Mouse (Mus musculus) spleen, adult 2 months (tissue): ENCODE measurements around the gene Lrrc8b. TPM values are rescaled to one million over a fixed set of nuclear protein-coding genes. Genes with fewer than 3 reads are reported as not detected.
A peak's percentile ranks its signal among the peaks of the same experiment; 100 is the strongest.

Experiments used
- DNase-seq, 2 experiments: peaks; one replicate each; pipeline versions ENCODE4 v3.0.0 to v3.0.0-alpha.2; 2012 to 2021; ENCODE audit warnings: low spot score in 2 of 2, low read depth in 1 of 2
- H3K27ac ChIP-seq: fragments of 200-500 bp; 2 replicates; pipeline ENCODE4 v1.5.1; 2012; ENCODE audit warnings: low read length, inconsistent platforms; ENCODE audit not compliant: insufficient read depth
- H3K27me3 ChIP-seq: fragments of 200-500 bp; 2 replicates; pipeline ENCODE4 v1.6.1; 2012; ENCODE audit warnings: mild to moderate bottlenecking, moderate library complexity, low read length, inconsistent platforms; ENCODE audit not compliant: control insufficient read depth, insufficient read depth
- H3K36me3 ChIP-seq: fragments of 200-500 bp; 2 replicates; pipeline ENCODE4 v1.6.1; 2012; ENCODE audit warnings: mild to moderate bottlenecking, low read length, inconsistent platforms; ENCODE audit not compliant: control insufficient read depth, insufficient read depth
- H3K4me1 ChIP-seq: fragments of 200-500 bp; 2 replicates; pipeline ENCODE4 v1.6.1; 2011; ENCODE audit warnings: inconsistent platforms; ENCODE audit not compliant: control insufficient read depth, insufficient read depth, insufficient read length
- H3K4me3 ChIP-seq: fragments of 200-500 bp; 2 replicates; pipeline ENCODE4 v1.5.1; 2011; ENCODE audit warnings: mild to moderate bottlenecking, inconsistent platforms; ENCODE audit not compliant: insufficient read depth, insufficient read length; ENCODE audit errors: extremely low read depth
- CTCF ChIP-seq: fragments of 200-500 bp; IDR thresholded peaks from 2 replicates; pipeline ENCODE4 v1.5.1; 2011; ENCODE audit warnings: mild to moderate bottlenecking, inconsistent platforms; ENCODE audit not compliant: insufficient read depth, insufficient read length, insufficient replicate concordance; ENCODE audit errors: extremely low read depth
- POLR2A ChIP-seq: fragments of 200-500 bp; IDR thresholded peaks from 2 replicates; pipeline ENCODE4 v1.6.1; 2011; ENCODE audit warnings: low read depth, low read length, inconsistent platforms
- WGBS: fragments of 180-500 bp; shearing (Covaris S2); methylation state at CpG from one replicate; pipeline ENCODE4 v1.1.7; 2018; 5-methylcytosine and 5-hydroxymethylcytosine counted together
- polyA plus RNA-seq: library from polyadenylated mRNA; depleted of rRNA; stranded (reverse); fragments of >200 nt; gene quantifications from 2 replicates; pipeline ENCODE4 v1.2.3, GENCODE M21; 2012

Lrrc8b gene
- polyA plus RNA-seq, 1 experiment, result 3.0 TPM

DNA sequence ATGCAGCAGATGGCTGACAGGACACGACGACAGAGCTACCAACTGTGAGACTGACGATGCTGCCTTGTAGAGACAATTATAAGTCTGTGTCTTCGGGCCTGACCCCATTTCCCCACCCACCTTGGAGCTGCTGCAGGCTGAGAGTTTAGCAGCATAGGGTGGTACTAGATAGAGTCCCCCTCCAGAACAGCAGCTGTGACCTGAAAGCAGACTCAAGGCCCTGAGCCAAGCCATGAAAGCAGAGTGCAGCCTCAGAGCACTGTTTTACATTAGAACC, 4.3 kb upstream of the Lrrc8b start:
- no peak for DNase-seq
- H3K27ac ChIP-seq, result no peak overlapping the region
- H3K27me3 ChIP-seq, result no peaks in the 10 kb centered on the region
- no peak for TF ChIP-seq CTCF
- no peak for TF ChIP-seq POLR2A
- H3K4me1 ChIP-seq, result no peaks in the 10 kb centered on the region
- no peaks in the 10 kb centered on the region for H3K36me3 ChIP-seq
- 77% methylated on average over 4 of the region's 4 CpGs for WGBS
- no peak overlapping the region for H3K4me3 ChIP-seq

GRCm38 (mm10) chr5:105411768-105412167, 3.8 kb upstream of the Lrrc8b start:
- Histone ChIP-seq H3K27me3 (no peaks in the 10 kb centered on the region), H3K36me3 (no peaks in the 10 kb centered on the region), H3K4me3 (no peak overlapping the region), H3K27ac (no peak overlapping the region), H3K4me1 (no peaks in the 10 kb centered on the region)
- no peak for TF ChIP-seq CTCF
- no peak for TF ChIP-seq POLR2A
- DNase-seq, result no peak
- 84% methylated on average over 2 of the region's 2 CpGs for WGBS

- TF ChIP-seq CTCF, result no peak
- TF ChIP-seq POLR2A, result no peak
- DNase-seq, result no peak
- Histone ChIP-seq H3K36me3 (no peaks in the 10 kb centered on the region), H3K27ac (no peak overlapping the region), H3K4me1 (no peaks in the 10 kb centered on the region), H3K27me3 (no peaks in the 10 kb centered on the region), H3K4me3 (no peak overlapping the region)
- 61% methylated on average over 3 of the region's 3 CpGs for WGBS
These were observed 2.9 kb upstream of the Lrrc8b start for GRCm38 (mm10) chr5:105412634-105413033.

DNA sequence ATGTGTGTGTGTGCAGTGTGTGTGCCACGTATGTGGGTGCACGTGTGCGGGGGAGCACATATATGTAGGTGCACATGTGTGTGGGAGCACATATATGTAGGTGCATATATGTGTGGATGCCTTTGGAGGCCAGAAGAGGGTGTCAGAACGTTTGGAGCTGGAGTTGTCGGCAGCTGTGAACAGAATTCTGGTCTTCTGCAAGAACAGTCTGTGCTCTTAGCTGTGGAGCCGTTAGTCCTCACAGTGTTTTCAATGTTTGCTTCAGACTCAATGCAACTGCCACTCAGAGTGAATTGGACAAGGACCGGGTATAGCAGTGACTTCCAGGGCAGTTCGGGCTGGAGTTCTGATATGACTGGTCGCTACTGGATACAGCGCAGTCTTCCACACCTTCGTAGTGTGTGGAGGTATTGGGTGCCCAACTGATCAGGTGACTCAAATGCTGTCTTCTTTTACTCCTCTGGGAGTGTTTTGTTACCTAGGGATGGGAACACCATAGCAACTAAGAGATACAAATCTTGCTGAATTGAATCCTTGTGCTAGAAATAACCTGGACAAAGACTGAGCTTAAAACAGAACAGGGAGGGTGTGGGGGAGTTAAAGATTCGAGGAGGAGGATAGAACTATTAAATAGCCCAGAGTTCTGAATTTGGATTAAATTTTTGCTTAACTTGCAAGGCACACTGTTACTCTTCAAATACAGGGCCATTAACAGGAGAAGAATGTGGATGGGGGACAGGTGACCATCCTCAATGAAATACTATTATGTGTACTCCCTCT, 1.0 kb upstream of the Lrrc8b start:
- Histone ChIP-seq H3K27ac (no peak overlapping the region), H3K4me3 (peak overlapping the region; percentile 83), H3K4me1 (no peaks in the 10 kb centered on the region), H3K36me3 (no peaks in the 10 kb centered on the region), H3K27me3 (no peaks in the 10 kb centered on the region)
- TF ChIP-seq CTCF (no peak), POLR2A (no peak)
- WGBS, result 91% methylated on average over 12 of the region's 12 CpGs
- no peak for DNase-seq

DNA sequence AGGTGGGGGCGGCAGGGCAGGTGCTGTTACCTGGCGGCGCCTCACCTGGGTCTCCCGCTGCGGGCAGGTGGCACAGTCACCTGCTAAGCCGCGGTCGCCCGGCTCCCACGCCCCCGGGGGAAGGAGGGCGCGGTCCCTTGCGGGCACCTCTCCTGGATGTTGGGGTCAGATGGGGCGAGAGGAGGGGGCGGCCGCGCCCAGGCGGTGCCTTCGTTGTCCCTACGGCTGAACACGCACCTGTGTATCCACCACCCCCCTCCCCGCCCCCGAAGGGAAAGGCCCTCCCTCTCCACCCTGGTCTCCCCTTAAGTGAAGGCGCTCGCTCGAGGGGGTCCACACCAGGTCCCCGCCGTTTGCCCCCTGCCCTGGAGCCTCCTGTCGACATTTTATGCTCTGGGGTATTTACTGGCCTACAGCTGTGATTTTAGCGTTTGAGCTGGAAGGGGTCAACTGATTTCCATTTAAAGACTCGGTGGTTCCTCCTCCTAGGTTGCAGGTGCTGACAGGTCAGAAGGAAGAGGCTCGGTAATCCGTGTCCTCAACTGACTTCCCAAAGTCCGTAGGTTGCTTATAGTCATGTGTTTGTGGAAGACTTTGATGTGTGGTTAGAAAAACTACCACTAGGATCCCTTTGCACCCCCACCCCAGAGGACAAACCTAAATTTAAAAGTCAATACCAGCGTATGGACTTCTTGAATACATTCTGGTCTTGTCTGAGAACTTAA, 538 bp downstream of the Lrrc8b start:
- Histone ChIP-seq H3K27me3 (no peaks in the 10 kb centered on the region), H3K4me1 (no peaks in the 10 kb centered on the region), H3K36me3 (no peaks in the 10 kb centered on the region), H3K27ac (no peak overlapping the region), H3K4me3 (peak overlapping the region; percentile 83)
- WGBS, result 5% methylated on average over 28 of the region's 36 CpGs
- no peak for DNase-seq
- TF ChIP-seq POLR2A (no peak), CTCF (no peak)

- no peak for TF ChIP-seq POLR2A
- no peak for TF ChIP-seq CTCF
- H3K27me3 ChIP-seq, result no peaks in the 10 kb centered on the region
- no peaks in the 10 kb centered on the region for H3K4me1 ChIP-seq
- no peak for DNase-seq
- H3K27ac ChIP-seq, result no peak overlapping the region
- H3K36me3 ChIP-seq, result no peaks in the 10 kb centered on the region
- WGBS, result 76% methylated on average over 8 of the region's 8 CpGs
- H3K4me3 ChIP-seq, result no peak overlapping the region
These were observed 1.6 kb downstream of the Lrrc8b start for GRCm38 (mm10) chr5:105417217-105417616.

DNA sequence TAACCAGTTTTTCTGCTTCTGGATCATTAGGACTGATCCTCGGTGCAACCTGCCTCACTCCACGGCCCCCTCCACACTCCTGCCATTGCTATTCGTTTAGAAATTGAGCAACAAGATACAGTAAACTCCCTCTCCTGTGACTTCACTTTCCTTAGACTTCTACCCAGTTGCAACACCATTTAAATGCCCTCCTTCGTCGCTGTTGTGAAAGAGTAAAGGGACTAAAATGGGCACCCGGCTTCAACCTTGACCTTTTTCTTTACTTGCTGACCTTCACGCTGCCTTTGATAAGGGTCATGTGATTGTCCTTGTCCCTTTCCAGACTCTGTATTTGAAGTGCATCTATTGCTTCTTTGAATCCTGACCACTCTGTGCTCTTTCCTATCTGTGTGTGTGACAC, 2.8 kb downstream of the Lrrc8b start:
- WGBS, result 88% methylated on average over 7 of the region's 7 CpGs
- Histone ChIP-seq H3K27ac (no peak overlapping the region), H3K4me1 (no peaks in the 10 kb centered on the region), H3K27me3 (no peaks in the 10 kb centered on the region), H3K36me3 (no peaks in the 10 kb centered on the region), H3K4me3 (no peak overlapping the region)
- DNase-seq, result no peak
- no peak for TF ChIP-seq CTCF
- no peak for TF ChIP-seq POLR2A
